Mouse (Mus musculus) lung, postnatal 0 days (tissue): ENCODE results near the gene Cd79b.

ENCODE experiments used
- CTCF ChIP-seq: IDR thresholded peaks from 2 replicates; pipeline ENCODE4 v1.5.1; 2016; ENCODE audit warnings: antibody characterized with exemption, mild to moderate bottlenecking
- EP300 ChIP-seq: IDR thresholded peaks from 2 replicates; pipeline ENCODE4 v1.6.1; 2016; ENCODE audit warnings: antibody characterized with exemption, mild to moderate bottlenecking, control low read depth

DNA sequence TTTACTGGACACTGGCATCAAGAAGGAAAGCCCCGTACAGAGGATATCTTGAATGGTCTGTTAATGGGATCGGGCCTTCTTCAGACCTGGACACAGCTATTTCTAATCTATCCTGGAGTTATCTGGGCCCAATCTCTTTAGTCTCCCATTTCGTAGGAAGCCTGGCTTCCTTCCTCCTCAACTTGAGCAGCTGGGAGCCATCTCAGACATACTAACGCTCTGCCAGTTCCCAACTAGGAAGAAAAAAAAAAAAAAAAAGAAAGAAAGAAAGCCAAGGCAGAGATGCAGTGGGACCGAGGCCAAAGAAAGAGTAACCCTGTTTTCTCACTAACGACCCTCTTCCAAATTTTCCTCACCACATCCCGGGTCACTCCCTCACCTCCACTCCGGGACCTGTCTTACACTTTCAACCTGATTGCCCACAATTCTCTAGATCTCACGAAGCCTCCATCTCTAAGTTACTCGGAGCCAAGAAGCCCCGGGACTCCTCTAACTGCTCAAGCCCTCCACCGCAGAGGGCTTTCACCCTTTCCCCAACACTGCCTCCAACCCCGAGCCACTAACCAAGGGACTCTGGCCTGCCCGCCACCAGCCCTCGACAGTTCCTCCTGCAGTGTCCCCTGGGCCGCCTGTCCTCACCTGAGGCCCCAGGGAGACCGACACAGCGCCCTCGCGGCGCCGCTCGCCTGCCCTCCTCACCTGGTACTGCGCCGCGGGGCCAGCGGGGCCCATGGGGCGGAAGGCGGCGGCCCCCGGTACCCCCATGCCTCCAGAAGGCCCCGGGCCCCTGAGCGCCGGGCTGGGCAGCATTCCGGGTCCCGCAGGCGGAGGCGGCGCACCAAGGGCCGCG lies 42.5 kb downstream of the Cd79b start:
- 0 out of 2 replicates have a peak, but pooled peaks have one; percentile 18 for TF ChIP-seq CTCF
- TF ChIP-seq EP300: peak; percentile 51; the same call in 1 of the 2 replicates
